Mouse (Mus musculus) embryonic fibroblast, embryonic 13.5 days (primary cell): ENCODE results near the gene Gpr39. TPM values are rescaled to one million over a fixed set of nuclear protein-coding genes. Genes with fewer than 3 reads are reported as not detected.
"Not testable (repeated sequence)": the region's sequence is repeated elsewhere in the genome, so short reads cannot be mapped to it uniquely, and the experiment has no call there.

Experiments
- H3K27ac ChIP-seq: 2 replicates; pipeline ENCODE4 v1.5.1; 2012; ENCODE audit warnings: low read length, control low read depth, inconsistent platforms; ENCODE audit not compliant: insufficient read depth
- H3K4me1 ChIP-seq: 2 replicates; pipeline ENCODE4 v1.6.1; 2011; ENCODE audit warnings: low read length; ENCODE audit not compliant: control insufficient read depth, insufficient read depth
- H3K4me3 ChIP-seq: 2 replicates; pipeline ENCODE4 v1.5.1; 2011; ENCODE audit warnings: mild to moderate bottlenecking, control low read depth, low read length; ENCODE audit not compliant: insufficient read depth
- CTCF ChIP-seq: IDR thresholded peaks from 2 replicates; pipeline ENCODE4 v1.5.1; 2011; ENCODE audit warnings: mild to moderate bottlenecking, control low read depth, low read length, moderate library complexity, borderline replicate concordance; ENCODE audit not compliant: insufficient read depth
- POLR2A ChIP-seq: IDR thresholded peaks from 2 replicates; pipeline ENCODE4 v1.6.1; 2011; ENCODE audit warnings: low read depth, mild to moderate bottlenecking, control low read depth, low read length, moderate library complexity
- polyA plus RNA-seq: library from polyadenylated mRNA; stranded (reverse); fragments of >200 nt; gene quantifications from 2 replicates; pipeline ENCODE4 v1.2.4, GENCODE M21; 2011; ENCODE audit warnings: low read depth; ENCODE audit not compliant: missing spikeins, insufficient read length

Gene Gpr39
- polyA plus RNA-seq: 1.2 and 3.9 TPM in 2 replicates

- no peak for TF ChIP-seq POLR2A
- H3K27ac ChIP-seq: peak within 1 kb of the TSS; percentile 23; the same call in 1 of the 2 replicates
- H3K4me3 ChIP-seq: no peak within 1 kb of the TSS
- peaks cover 11% of the 10 kb centered on the region for H3K4me1 ChIP-seq
Observed at GRCm38 (mm10) chr1:125676790-125677273, at the start of gene Gpr39. Gpr39 (plus strand) TSS chr1:125676995.

GRCm38 (mm10) chr1:125639501-125640253 lies 37.1 kb upstream of the Gpr39 start:
- no peaks in the 10 kb centered on the region for H3K4me1 ChIP-seq
- no peak overlapping the region for H3K27ac ChIP-seq
- TF ChIP-seq POLR2A: no peak
- H3K4me3 ChIP-seq: no peak overlapping the region

- Histone ChIP-seq H3K4me3 (no peak overlapping the region), H3K4me1 (no peaks in the 10 kb centered on the region), H3K27ac (no peak overlapping the region)
- TF ChIP-seq POLR2A: no peak
- TF ChIP-seq CTCF: no peak
Observed at GRCm38 (mm10) chr1:125643643-125644042, 33.2 kb upstream of the Gpr39 start.

- not testable (repeated sequence) for H3K4me1 ChIP-seq, H3K27ac ChIP-seq, H3K4me3 ChIP-seq
Observed at GRCm38 (mm10) chr1:125646816-125647215, 30.0 kb upstream of the Gpr39 start.

- Histone ChIP-seq H3K27ac (no peak overlapping the region), H3K4me1 (no peaks in the 10 kb centered on the region; the same call in 1 of the 2 replicates), H3K4me3 (no peak overlapping the region)
- TF ChIP-seq POLR2A (no peak), CTCF (no peak)
Observed at GRCm38 (mm10) chr1:125648011-125648410, 28.8 kb upstream of the Gpr39 start.

- Histone ChIP-seq H3K4me1 (peaks cover 2% of the 10 kb centered on the region; the same call in 1 of the 2 replicates), H3K27ac (no peak overlapping the region), H3K4me3 (no peak overlapping the region)
- TF ChIP-seq CTCF (no peak), POLR2A (no peak)
Observed at GRCm38 (mm10) chr1:125649056-125649455, 27.7 kb upstream of the Gpr39 start.

- no peak overlapping the region for H3K4me3 ChIP-seq
- no peak overlapping the region for H3K27ac ChIP-seq
- TF ChIP-seq POLR2A (no peak), CTCF (no peak)
- H3K4me1 ChIP-seq: peaks cover 2% of the 10 kb centered on the region; the same call in 1 of the 2 replicates
Observed at GRCm38 (mm10) chr1:125652836-125653594, 23.8 kb upstream of the Gpr39 start.

GRCm38 (mm10) chr1:125657416-125657815 lies 19.4 kb upstream of the Gpr39 start:
- peaks cover 2% of the 10 kb centered on the region; the same call in 1 of the 2 replicates for H3K4me1 ChIP-seq
- H3K4me3 ChIP-seq: no peak overlapping the region
- H3K27ac ChIP-seq: no peak overlapping the region
- TF ChIP-seq POLR2A (no peak), CTCF (no peak)

- TF ChIP-seq CTCF (no peak), POLR2A (no peak)
- Histone ChIP-seq H3K4me1 (peaks cover 3% of the 10 kb centered on the region), H3K4me3 (no peak overlapping the region), H3K27ac (no peak overlapping the region)
Observed at GRCm38 (mm10) chr1:125660151-125660550, 16.6 kb upstream of the Gpr39 start.

- no peak overlapping the region for H3K27ac ChIP-seq
Observed at GRCm38 (mm10) chr1:125660901-125661300, 15.9 kb upstream of the Gpr39 start.

More at GRCm38 (mm10) chr1:125660901-125661300, 15.9 kb upstream of the Gpr39 start:
- peaks cover 5% of the 10 kb centered on the region for H3K4me1 ChIP-seq
- TF ChIP-seq CTCF (no peak), POLR2A (no peak)
- H3K4me3 ChIP-seq: no peak overlapping the region
